Mouse (Mus musculus) embryonic facial prominence, embryonic 13.5 days (tissue): ENCODE data around the gene Tent5c. TPM values are rescaled to one million over a fixed set of nuclear protein-coding genes. Genes with fewer than 3 reads are reported as not detected.
A peak's percentile ranks its signal among the peaks of the same experiment; 100 is the strongest.

Experiments
- ATAC-seq: fragments of 200-750 bp; cut with Nextera tagmentation; 2 replicates; pipeline ENCODE4 v1.8.0; 2017; ENCODE audit warnings: low read depth; ENCODE audit not compliant: insufficient number of reproducible peaks, insufficient read depth, low FRiP score, low TSS enrichment
- H3K27ac ChIP-seq: fragments of 300-500 bp; sonication (generic); 2 replicates; pipeline ENCODE4 v1.5.1; 2015; ENCODE audit warnings: moderate library complexity, mild to moderate bottlenecking, inconsistent platforms
- H3K27me3 ChIP-seq: fragments of 300-500 bp; sonication (generic); 2 replicates; pipeline ENCODE4 v1.6.1; 2015; ENCODE audit warnings: mild to moderate bottlenecking, inconsistent platforms
- H3K36me3 ChIP-seq: fragments of 300-500 bp; sonication (generic); 2 replicates; pipeline ENCODE4 v1.6.1; 2015; ENCODE audit warnings: mild to moderate bottlenecking, inconsistent platforms
- H3K4me1 ChIP-seq: fragments of 300-500 bp; sonication (generic); 2 replicates; pipeline ENCODE4 v1.6.1; 2015; ENCODE audit warnings: inconsistent platforms
- H3K4me2 ChIP-seq: fragments of 300-500 bp; sonication (generic); 2 replicates; pipeline ENCODE4 v1.6.1; 2015; ENCODE audit warnings: moderate library complexity, mild to moderate bottlenecking, inconsistent platforms
- H3K4me3 ChIP-seq: fragments of 300-500 bp; sonication (generic); 2 replicates; pipeline ENCODE4 v1.5.1; 2015; ENCODE audit warnings: mild to moderate bottlenecking, inconsistent platforms
- H3K9ac ChIP-seq: fragments of 300-500 bp; sonication (generic); 2 replicates; pipeline ENCODE4 v1.6.1; 2015; ENCODE audit warnings: mild to moderate bottlenecking, inconsistent platforms
- H3K9me3 ChIP-seq: fragments of 300-500 bp; sonication (generic); 2 replicates; pipeline ENCODE4 v1.6.1; 2016; ENCODE audit warnings: inconsistent platforms
- WGBS: fragments of 180-500 bp; shearing (Covaris S2); methylation state at CpG from one replicate; pipeline ENCODE4 v1.1.7; 2015; ENCODE audit warnings: mixed read lengths; 5-methylcytosine and 5-hydroxymethylcytosine counted together
- polyA plus RNA-seq: library from polyadenylated mRNA; unstranded; fragments of >200 nt; fragmentation: Nextera tagmentation; extraction: Ambion mirVana; gene quantifications from 2 replicates; pipeline ENCODE4 v1.2.1, GENCODE M21; 2015

The Tent5c gene
- polyA plus RNA-seq, 1 experiment from 2014 or later: 4.8 TPM

GRCm38 (mm10) chr3:100463959-100464265 lies 25.2 kb downstream of the Tent5c start:
- WGBS: 49% methylated on average over 2 of the region's 2 CpGs
- Histone ChIP-seq H3K36me3 (no peaks in the 10 kb centered on the region), H3K4me3 (no peak overlapping the region), H3K4me2 (no peak overlapping the region), H3K4me1 (peaks cover 18% of the 10 kb centered on the region), H3K9me3 (no peaks in the 10 kb centered on the region), H3K27me3 (no peaks in the 10 kb centered on the region), H3K9ac (no peak overlapping the region), H3K27ac (no peak overlapping the region)
- no peak for ATAC-seq

GRCm38 (mm10) chr3:100463160-100463958 lies 25.8 kb downstream of the Tent5c start:
- H3K27me3 ChIP-seq: no peaks in the 10 kb centered on the region
- H3K9ac ChIP-seq: no peak overlapping the region
- WGBS: 12% methylated on average over 12 of the region's 12 CpGs
- no peaks in the 10 kb centered on the region for H3K9me3 ChIP-seq
- peak; percentile 48 for ATAC-seq
- no peaks in the 10 kb centered on the region for H3K36me3 ChIP-seq
- peaks cover 18% of the 10 kb centered on the region for H3K4me1 ChIP-seq
- H3K27ac ChIP-seq: peak overlapping the region; percentile 8; the same call in 1 of the 2 replicates
- no peak overlapping the region for H3K4me3 ChIP-seq
- peak overlapping the region; percentile 32; the same call in 1 of the 2 replicates for H3K4me2 ChIP-seq

- H3K27ac ChIP-seq: no peak overlapping the region
- H3K9ac ChIP-seq: no peak overlapping the region
- H3K27me3 ChIP-seq: no peaks in the 10 kb centered on the region
- H3K4me1 ChIP-seq: peaks cover 18% of the 10 kb centered on the region
- no peaks in the 10 kb centered on the region for H3K9me3 ChIP-seq
- no peaks in the 10 kb centered on the region for H3K36me3 ChIP-seq
- 64% methylated on average over 8 of the region's 8 CpGs for WGBS
- H3K4me2 ChIP-seq: no peak overlapping the region
- H3K4me3 ChIP-seq: no peak overlapping the region
- no peak for ATAC-seq
These were observed 26.7 kb downstream of the Tent5c start for GRCm38 (mm10) chr3:100462235-100463083.

DNA sequence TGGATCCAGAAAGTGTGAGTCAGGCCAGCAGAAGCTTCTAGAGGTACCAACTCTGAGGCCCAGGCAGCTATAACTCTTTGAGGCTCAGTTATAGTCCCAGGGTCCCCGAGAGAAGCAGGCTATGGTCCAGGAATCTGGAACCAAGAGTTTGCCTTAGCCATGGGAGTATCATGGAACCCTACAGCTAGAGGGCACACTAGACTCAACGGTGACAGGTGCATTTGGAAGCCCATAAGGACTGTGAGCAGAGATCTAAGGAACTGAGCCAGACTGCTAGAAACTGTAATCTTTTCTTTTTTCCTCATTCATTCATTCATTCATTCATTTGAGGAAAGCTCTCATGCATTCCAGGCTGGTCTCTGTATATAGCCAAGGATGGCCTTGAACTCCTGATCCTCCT lies 28.6 kb downstream of the Tent5c start:
- H3K4me2 ChIP-seq: no peak overlapping the region
- no peak overlapping the region for H3K27ac ChIP-seq
- H3K4me3 ChIP-seq: no peak overlapping the region
- H3K27me3 ChIP-seq: no peaks in the 10 kb centered on the region
- 86% methylated on average over 2 of the region's 2 CpGs for WGBS
- ATAC-seq: no peak
- no peak overlapping the region for H3K9ac ChIP-seq
- H3K9me3 ChIP-seq: no peaks in the 10 kb centered on the region
- H3K36me3 ChIP-seq: no peaks in the 10 kb centered on the region
- H3K4me1 ChIP-seq: peaks cover 18% of the 10 kb centered on the region

- WGBS: 83% methylated on average over 7 of the region's 7 CpGs
- no peaks in the 10 kb centered on the region for H3K9me3 ChIP-seq
- H3K9ac ChIP-seq: no peak overlapping the region
- ATAC-seq: no peak
- no peaks in the 10 kb centered on the region for H3K4me1 ChIP-seq
- H3K4me3 ChIP-seq: no peak overlapping the region
- no peak overlapping the region for H3K27ac ChIP-seq
- H3K27me3 ChIP-seq: no peaks in the 10 kb centered on the region
- H3K4me2 ChIP-seq: no peak overlapping the region
- H3K36me3 ChIP-seq: no peaks in the 10 kb centered on the region
These were observed 45.2 kb downstream of the Tent5c start for GRCm38 (mm10) chr3:100443798-100444500.

GRCm38 (mm10) chr3:100442499-100442898 lies 46.6 kb downstream of the Tent5c start:
- H3K9me3 ChIP-seq: no peaks in the 10 kb centered on the region
- no peaks in the 10 kb centered on the region for H3K36me3 ChIP-seq
- 82% methylated on average over 6 of the region's 6 CpGs for WGBS
- H3K4me3 ChIP-seq: no peak overlapping the region
- H3K4me2 ChIP-seq: no peak overlapping the region
- no peaks in the 10 kb centered on the region for H3K4me1 ChIP-seq
- no peak for ATAC-seq
- H3K27me3 ChIP-seq: no peaks in the 10 kb centered on the region
- no peak overlapping the region for H3K27ac ChIP-seq
- no peak overlapping the region for H3K9ac ChIP-seq

- H3K9ac ChIP-seq: no peak overlapping the region
These were observed 48.4 kb downstream of the Tent5c start for GRCm38 (mm10) chr3:100440754-100441153.

GRCm38 (mm10) chr3:100440009-100440408 lies 49.1 kb downstream of the Tent5c start:
- H3K9ac ChIP-seq: no peak overlapping the region
- H3K4me2 ChIP-seq: no peak overlapping the region
- no peaks in the 10 kb centered on the region for H3K9me3 ChIP-seq
- no peaks in the 10 kb centered on the region for H3K36me3 ChIP-seq
- ATAC-seq: no peak
- H3K4me3 ChIP-seq: no peak overlapping the region
- no peak overlapping the region for H3K27ac ChIP-seq
- no peaks in the 10 kb centered on the region for H3K27me3 ChIP-seq
- 72% methylated on average over 6 of the region's 6 CpGs for WGBS
- H3K4me1 ChIP-seq: no peaks in the 10 kb centered on the region

More at GRCm38 (mm10) chr3:100440754-100441153, 48.4 kb downstream of the Tent5c start:
- no peak for ATAC-seq
- Histone ChIP-seq H3K9me3 (no peaks in the 10 kb centered on the region), H3K4me2 (no peak overlapping the region), H3K4me3 (no peak overlapping the region), H3K4me1 (no peaks in the 10 kb centered on the region), H3K36me3 (no peaks in the 10 kb centered on the region), H3K27ac (no peak overlapping the region), H3K27me3 (no peaks in the 10 kb centered on the region)
- WGBS: 76% methylated on average over 4 of the region's 4 CpGs

GRCm38 (mm10) chr3:100439088-100439487 lies 50.0 kb downstream of the Tent5c start:
- H3K4me3 ChIP-seq: no peak overlapping the region
- WGBS: 57% methylated on average over 3 of the region's 3 CpGs
- H3K27me3 ChIP-seq: no peaks in the 10 kb centered on the region
- no peak overlapping the region for H3K27ac ChIP-seq
- no peaks in the 10 kb centered on the region for H3K4me1 ChIP-seq
- ATAC-seq: no peak
- no peak overlapping the region for H3K9ac ChIP-seq
- no peaks in the 10 kb centered on the region for H3K9me3 ChIP-seq
- H3K36me3 ChIP-seq: no peaks in the 10 kb centered on the region
- no peak overlapping the region for H3K4me2 ChIP-seq

- no peak for ATAC-seq
- WGBS: 72% methylated on average over 4 of the region's 4 CpGs
- H3K27me3 ChIP-seq: no peaks in the 10 kb centered on the region
- H3K9me3 ChIP-seq: no peaks in the 10 kb centered on the region
- no peak overlapping the region for H3K4me2 ChIP-seq
- no peak overlapping the region for H3K9ac ChIP-seq
- H3K27ac ChIP-seq: no peak overlapping the region
- H3K4me1 ChIP-seq: no peaks in the 10 kb centered on the region
- no peaks in the 10 kb centered on the region for H3K36me3 ChIP-seq
- H3K4me3 ChIP-seq: no peak overlapping the region
These were observed 50.6 kb downstream of the Tent5c start for GRCm38 (mm10) chr3:100438461-100439002.

DNA sequence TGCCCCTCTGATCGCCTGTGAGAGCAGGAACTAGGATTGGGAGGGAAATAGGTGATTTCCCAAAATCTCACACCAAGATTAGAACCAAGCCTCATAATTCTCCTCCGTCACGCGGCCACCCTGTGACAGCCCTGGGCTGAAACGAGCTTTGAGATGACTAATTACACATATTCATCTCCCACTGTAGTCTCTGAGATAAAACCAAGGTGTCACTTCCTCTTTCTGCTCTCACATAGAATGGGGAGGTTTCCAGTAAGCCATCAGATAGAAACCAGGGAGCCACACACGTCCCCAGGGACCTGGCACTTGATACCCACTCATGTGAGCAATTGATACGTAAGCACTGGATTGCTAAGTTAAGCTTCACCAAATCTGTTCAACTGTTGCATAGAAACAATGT lies 52.4 kb downstream of the Tent5c start:
- Histone ChIP-seq H3K36me3 (no peaks in the 10 kb centered on the region), H3K9ac (no peak overlapping the region), H3K9me3 (no peaks in the 10 kb centered on the region), H3K4me3 (no peak overlapping the region), H3K4me2 (no peak overlapping the region), H3K27me3 (no peaks in the 10 kb centered on the region), H3K4me1 (no peaks in the 10 kb centered on the region), H3K27ac (no peak overlapping the region)
- no peak for ATAC-seq
- WGBS: 82% methylated on average over 7 of the region's 7 CpGs
